Mouse (Mus musculus): ENCODE results near the gene Setd3.
"Not testable (repeated sequence)": the region's sequence is repeated elsewhere in the genome, so short reads cannot be mapped to it uniquely, and the experiment has no call there.

The Setd3 gene

GRCm38 (mm10) chr12:108135610-108136208, 43.4 kb downstream of the Setd3 start:
- no peak for DNase-seq

DNA sequence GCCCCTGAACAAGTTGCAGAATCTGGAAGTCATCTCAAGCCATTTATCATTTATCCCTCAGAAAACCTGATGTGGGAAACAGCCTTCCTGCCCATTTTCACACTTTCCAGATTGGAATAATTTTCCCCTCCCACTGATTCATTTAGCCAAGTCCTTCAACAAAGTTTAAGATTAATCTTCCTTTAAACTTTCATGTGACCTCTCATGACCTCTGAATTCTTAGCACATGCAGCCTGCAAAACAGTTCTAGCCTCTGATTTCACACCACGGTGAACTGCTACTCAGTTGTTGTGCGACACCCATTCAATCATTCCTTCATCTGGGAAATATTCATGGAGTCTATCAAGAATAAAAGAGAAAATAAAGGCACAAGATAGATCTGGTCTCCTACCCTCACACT, 45.9 kb downstream of the Setd3 start:
- DNase-seq = no peak

DNA sequence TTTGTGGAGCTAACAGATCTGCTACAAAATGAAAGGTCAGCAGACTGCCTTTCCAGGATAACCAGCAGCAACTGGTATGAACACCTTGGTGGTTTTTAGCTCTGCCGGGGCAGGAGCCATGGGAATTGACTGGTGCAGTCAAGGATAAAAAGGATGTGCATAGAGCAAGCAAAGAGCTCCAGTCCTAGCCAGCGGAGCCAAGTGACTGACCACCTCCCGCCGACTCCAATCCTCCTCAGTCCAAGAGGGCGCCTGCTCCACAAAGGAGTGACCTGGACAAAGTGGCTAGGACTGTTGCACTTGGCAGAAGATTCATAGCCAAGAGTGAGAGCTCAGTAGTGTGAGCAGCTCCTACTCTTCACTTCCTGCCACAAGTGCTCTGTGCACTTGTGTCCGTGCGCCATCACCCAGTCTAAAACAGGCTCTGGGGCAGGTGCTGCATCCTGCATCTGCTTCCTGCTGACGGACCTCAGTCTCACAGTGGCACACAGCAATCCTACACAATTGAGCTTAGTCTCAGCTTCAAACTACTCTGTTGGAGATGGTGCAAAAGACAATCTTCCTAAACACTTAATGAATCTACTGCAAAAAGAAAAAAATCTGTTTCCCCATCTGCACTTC, 46.6 kb downstream of the Setd3 start:
- DNase-seq = no peak

- peak in 1 of 2 experiments; percentile 34 for DNase-seq
Observed at GRCm38 (mm10) chr12:108121288-108121687, 57.8 kb downstream of the Setd3 start.

DNA sequence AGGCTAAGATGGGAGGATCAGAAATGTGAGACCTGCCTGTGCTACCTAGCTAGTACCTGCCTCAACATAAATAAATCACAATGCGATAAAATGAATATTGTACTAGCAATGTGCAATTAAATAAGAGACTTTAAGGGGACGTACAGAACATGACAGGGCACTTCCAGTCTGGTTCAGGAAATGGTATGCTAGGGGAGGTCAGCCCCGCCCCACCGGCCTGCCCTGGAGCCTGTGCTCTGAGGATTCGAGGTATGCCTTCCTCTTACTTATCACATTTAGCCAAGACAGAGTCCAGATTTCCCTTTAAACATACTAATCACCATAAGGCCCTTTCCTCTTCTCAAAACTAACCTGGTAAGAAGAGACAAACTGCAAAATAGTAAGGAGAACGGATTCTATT, 58.7 kb downstream of the Setd3 start:
- no peak for DNase-seq

GRCm38 (mm10) chr12:108119930-108120329, 59.2 kb downstream of the Setd3 start:
- DNase-seq = no peak

- DNase-seq = no peak
Observed at GRCm38 (mm10) chr12:108118902-108119531, 60.1 kb downstream of the Setd3 start.

- DNase-seq = no peak
Observed at GRCm38 (mm10) chr12:108118503-108118901, 60.6 kb downstream of the Setd3 start.

DNA sequence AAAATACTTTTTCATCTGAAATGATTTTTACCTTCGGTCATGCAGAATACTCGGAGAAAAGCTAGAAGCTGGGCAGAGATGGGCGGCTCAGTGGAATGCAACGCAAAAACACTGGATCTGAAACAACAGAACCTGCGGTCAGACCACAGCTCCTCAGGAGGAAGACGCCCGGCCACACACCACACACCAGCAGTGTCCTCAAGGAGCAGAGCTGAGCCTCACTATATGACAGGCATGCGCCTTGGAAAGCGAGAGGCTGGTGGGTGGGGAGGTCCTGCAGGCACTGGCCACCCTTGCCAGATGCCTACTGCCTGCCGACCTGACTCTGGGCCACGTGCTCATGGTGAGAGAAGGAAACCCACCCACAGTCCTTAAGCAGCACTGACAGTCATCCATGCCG, 67.9 kb downstream of the Setd3 start:
- DNase-seq = no peak

DNA sequence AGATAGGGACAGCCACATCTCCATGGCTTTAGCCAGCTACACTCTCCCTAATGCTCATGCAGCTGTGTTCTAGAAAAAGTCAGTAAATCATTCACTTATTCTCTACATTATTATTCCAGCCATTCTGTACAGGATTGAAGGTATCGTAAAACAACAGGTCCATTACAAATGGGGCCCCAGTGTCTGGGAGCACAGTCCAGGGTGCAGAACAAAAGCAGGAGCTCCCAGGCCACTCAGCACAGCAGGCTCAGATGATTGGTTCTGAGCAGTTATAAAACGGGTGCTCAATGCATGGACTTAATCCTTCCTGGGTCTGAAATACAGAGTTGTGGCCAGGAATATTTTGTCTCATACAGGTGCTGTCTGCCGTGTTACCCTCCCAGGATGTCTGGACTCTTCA, 68.4 kb downstream of the Setd3 start:
- DNase-seq = no peak

- DNase-seq = no peak
Observed at GRCm38 (mm10) chr12:108109732-108110131, 69.4 kb downstream of the Setd3 start.

- DNase-seq = not testable (repeated sequence)
Observed at GRCm38 (mm10) chr12:108108591-108108990, 70.5 kb downstream of the Setd3 start.

DNA sequence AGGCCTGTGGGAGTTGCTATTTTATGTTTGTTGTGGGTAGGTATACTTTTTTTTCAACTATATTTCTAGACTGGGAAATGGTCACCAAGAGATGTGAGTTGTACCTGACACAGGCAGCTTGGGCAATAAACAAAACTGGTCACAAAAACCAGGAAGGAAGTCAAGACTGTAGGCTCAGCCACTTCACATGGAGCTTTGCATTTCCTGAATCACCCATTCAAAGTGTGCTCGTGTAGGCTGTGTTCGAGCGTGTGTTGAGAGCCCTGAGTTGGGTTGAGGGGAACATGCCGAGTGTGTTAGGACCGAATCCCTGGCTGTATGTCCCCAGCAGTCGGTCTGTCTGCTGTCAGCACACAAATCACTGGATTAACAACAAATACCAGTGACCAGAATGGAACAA, 75.8 kb downstream of the Setd3 start:
- no peak for DNase-seq

DNA sequence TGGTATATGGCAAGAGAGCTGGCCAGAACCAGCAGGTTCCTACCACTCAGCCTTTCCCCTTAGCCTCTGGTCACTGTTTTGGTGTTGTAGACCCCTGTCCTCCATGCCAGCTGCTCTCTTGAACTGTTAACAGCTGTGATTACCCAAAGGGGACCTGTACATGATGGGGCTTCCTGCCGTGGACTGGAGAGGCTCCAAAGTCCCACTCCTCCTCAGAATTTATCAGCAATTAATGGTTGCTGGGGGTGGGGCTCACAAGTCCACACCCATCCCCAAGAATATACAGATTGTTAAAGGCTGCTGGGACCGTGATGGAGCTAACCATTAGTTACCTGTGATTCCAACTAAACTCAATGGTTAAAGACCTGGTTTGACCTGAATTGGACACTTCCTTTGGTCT, 77.0 kb downstream of the Setd3 start:
- no peak for DNase-seq

DNA sequence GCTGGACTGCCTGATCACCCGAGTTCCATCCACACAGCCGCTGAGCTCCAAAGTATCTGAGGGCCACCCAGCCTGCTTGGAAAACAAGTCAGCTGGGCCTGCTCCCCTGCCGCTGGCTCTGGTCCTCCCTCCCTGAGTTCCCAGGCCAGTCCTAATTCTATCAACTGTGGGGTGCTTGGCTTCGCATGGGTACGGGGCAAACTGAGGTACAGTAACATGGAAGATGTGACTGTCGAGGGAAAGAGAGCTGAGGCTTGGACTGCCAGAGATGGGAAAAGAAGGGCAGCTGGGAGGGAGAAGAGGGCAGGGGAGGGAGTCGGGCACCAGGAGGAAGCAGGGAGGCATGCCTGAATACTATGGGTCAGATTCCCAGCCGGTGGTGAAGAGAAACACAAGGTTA, 78.9 kb downstream of the Setd3 start:
- no peak for DNase-seq

DNA sequence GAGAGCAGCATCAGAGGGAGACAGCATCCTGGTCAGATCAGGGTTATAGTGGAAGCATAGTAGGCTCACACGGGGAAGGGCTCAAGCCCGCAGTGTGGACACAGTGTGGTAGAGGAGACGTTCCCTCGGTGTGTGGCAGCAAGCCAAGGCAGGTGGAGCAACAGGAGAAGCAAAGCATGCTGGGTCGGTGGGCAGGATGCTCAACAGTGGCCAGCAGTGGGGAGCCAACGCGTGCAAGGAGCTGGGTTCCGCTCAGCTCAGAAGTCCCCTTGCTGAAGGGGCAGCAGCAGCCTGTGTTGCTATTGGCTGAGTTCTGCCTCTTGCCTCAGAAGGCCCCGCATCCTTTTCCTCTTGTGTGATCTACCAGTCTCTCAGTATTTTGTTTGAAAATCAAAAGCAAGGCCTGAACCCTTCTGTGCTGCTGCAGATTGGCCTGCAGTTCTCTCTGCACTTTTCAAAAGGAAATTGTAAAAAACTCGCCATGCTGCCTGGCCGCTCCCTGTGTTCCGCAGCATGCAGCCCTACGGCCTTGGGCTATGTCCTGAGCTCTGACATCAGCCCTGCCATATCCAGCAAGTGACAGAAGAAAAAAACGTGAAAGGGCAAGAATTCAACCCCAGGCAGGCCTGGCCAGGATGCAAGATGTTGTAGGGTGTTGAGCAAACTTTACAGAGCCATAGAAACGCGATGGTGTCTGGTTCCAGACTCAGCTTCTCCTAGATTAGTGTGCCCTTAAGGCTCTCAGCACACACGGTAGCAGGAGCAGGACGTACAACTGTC, 80.7 kb downstream of the Setd3 start:
- no peak for DNase-seq

DNA sequence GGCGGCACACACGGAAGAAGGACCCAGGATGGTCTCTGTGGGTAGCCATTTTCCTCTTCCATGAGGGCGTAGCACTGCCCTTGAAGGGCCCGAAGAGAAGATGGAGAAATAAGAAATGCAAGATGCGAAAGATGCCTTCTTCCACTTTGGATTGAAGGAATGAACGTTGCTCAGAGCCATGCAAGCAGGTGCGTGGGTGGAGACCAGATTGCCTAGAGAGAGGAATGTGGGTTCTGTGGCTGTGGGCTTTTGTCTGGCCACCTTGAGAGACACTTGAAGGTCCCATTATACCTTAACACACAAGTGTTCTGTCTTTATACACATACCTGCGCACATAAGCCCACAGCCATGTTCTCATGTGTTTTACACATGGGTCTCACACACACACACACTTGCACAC, 81.5 kb downstream of the Setd3 start:
- no peak for DNase-seq

DNA sequence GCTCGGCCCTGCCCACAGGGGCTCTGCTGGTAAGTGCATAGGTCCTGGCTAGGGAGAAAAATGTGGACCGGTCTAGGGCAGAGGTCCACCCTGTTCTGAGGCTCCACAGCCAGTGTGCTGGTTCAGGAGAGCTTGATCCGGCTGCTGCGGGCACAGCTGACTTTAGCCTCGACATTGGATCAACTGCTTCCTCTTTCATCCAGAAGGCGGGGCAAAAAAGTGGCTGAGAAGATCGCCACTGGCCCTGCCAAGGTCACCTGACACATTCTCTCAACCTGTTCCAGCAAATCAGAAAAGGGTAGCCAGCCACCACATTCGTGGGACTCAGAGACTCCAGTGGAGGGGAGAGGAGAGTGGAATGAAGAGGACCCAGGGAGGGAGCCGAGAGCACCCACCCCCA, 90.9 kb downstream of the Setd3 start:
- DNase-seq = no peak

- DNase-seq = no peak
Observed at GRCm38 (mm10) chr12:108087489-108087888, 91.6 kb downstream of the Setd3 start.

GRCm38 (mm10) chr12:108078122-108078752, 100.9 kb downstream of the Setd3 start:
- DNase-seq = no peak

GRCm38 (mm10) chr12:108072907-108073306, 106.2 kb downstream of the Setd3 start:
- no peak for DNase-seq

DNA sequence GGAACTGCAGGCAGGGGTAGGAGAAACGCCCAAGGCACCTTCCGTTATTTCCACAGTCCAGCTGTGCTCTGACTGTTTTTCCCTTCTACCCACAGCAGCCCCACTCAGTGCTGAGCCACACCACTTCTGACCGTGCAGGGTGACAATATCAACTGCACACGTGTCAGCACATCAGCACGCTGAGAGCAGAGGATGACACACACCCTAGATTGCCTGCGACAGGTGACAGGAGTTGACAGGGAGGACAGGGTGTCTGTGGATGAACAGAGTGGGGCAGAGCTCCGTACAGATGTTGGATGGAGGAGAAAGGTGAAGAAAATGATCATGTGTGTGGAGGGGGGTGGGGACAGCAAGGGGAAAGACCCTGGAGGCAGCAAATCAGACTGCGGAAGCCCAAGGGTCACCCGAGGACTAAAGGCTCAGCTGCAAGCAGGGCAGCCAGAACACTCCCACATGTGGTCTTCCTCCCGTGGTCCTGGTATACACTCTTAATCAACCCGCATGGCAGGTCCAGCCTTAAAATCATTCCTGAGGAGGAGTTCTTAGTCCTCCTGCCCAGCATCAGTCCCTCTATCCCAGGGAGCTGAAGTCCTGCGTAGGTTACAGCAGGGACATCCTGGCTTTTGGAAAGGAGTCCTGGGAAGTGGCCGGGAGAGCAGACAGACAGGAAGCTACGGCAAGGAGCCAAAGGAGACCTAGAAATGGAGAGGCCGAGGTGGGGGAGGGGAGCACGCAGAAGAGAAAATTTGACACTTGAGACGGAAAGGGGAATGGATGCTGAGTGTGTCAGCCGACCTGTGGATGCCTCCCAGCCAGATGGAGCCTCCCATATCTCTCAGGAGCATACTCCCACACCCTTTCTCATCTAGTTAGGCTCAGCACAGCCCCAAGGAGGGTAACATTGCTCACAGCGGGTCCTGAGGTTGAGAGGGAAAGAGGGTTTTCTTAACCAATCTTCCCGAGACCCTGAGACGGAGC, 108.1 kb downstream of the Setd3 start:
- DNase-seq = no peak
